Mouse (Mus musculus) cerebellum, adult 2 months (tissue): ENCODE data around the gene Mmd2. TPM values are rescaled to one million over a fixed set of nuclear protein-coding genes. Genes with fewer than 3 reads are reported as not detected.

Source experiments
- DNase-seq, 2 experiments: peaks; one replicate each; pipeline ENCODE4 v3.0.0; 2021
- H3K27ac ChIP-seq: fragments of 200-500 bp; 2 replicates; pipeline ENCODE4 v1.5.1; 2012; ENCODE audit warnings: low read length, control low read depth, inconsistent platforms; ENCODE audit not compliant: insufficient read depth
- H3K27me3 ChIP-seq: fragments of 200-500 bp; 2 replicates; pipeline ENCODE4 v1.6.1; 2012; ENCODE audit warnings: inconsistent platforms, mild to moderate bottlenecking, low read length, moderate library complexity; ENCODE audit not compliant: control insufficient read depth, insufficient read depth
- H3K4me1 ChIP-seq: fragments of 200-500 bp; 2 replicates; pipeline ENCODE4 v1.6.1; 2011; ENCODE audit warnings: low read length; ENCODE audit not compliant: control insufficient read depth, insufficient read depth
- H3K4me3 ChIP-seq: fragments of 200-500 bp; replicated peaks from 2 replicates; pipeline ENCODE3; 2011; ENCODE audit warnings: mild to moderate bottlenecking, low read depth, low read length, control low read depth; ENCODE audit not compliant: insufficient read depth
- CTCF ChIP-seq: fragments of 200-500 bp; IDR thresholded peaks from 2 replicates; pipeline ENCODE4 v1.5.1; 2011; ENCODE audit warnings: low read depth, mild to moderate bottlenecking, control low read depth, low read length, moderate library complexity, borderline replicate concordance; ENCODE audit not compliant: insufficient read depth
- POLR2A ChIP-seq: fragments of 200-500 bp; IDR thresholded peaks from 2 replicates; pipeline ENCODE4 v1.6.1; 2011; ENCODE audit warnings: low read length, control low read depth, borderline replicate concordance; ENCODE audit not compliant: insufficient read depth
- WGBS: fragments of 180-500 bp; shearing (Covaris S2); methylation state at CpG from one replicate; pipeline ENCODE4 v1.1.7; 2018; 5-methylcytosine and 5-hydroxymethylcytosine counted together
- polyA plus RNA-seq: library from polyadenylated mRNA; depleted of rRNA; stranded (reverse); fragments of >200 nt; gene quantifications from 2 replicates; pipeline ENCODE4 v1.2.3, GENCODE M21; 2012

Mmd2 gene
- polyA plus RNA-seq, 1 experiment, result 65.6 TPM

DNA sequence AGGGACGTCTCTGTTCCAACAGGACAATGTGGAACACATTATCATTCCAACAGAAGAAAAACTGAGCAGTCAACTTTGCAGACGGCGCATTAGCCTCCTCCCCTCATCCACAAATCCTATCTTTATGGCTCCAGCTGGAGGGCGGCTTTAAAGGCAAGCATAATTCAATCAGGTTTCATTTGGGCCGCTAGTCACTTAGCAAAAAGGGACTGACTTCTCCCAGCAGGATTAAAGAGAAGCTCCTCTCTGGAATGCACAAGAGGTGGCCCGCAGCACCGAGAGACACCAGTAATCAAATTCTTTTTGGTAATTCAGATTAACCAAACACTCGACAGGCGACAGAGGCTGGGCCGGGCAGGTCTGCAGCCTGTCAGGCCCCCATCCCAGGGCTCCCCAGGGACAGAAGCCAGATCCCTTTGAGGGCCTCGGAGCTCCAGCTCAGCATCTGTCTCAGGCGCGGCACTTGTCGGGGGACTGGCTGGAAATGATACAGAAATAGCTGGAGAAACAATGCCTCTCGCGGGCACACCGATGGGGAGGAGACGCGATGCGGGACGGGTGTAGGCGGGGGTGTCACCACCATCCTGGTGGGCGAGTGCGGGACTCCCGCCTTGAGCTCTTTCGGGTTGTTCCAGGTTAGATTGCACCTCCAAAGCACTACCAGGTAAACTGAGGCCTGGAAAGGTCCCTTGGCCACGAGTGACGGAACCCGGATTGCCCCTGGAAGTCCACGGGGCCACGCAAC is 58.5 kb downstream of the Mmd2 start:
- DNase-seq, result peak in 1 of 2 experiments; percentile 18
- peak overlapping the region; percentile 72 for H3K4me3 ChIP-seq
- TF ChIP-seq CTCF (no peak), POLR2A (no peak)
- no peaks in the 10 kb centered on the region for H3K4me1 ChIP-seq
- H3K27me3 ChIP-seq, result no peaks in the 10 kb centered on the region
- WGBS, result 8% methylated on average over 31 of the region's 31 CpGs
- no peak overlapping the region for H3K27ac ChIP-seq

GRCm38 (mm10) chr5:142549441-142549840 is 59.2 kb downstream of the Mmd2 start:
- no peaks in the 10 kb centered on the region for H3K4me1 ChIP-seq
- H3K27me3 ChIP-seq, result no peaks in the 10 kb centered on the region
- no peak overlapping the region for H3K4me3 ChIP-seq
- TF ChIP-seq CTCF (no peak), POLR2A (no peak)
- WGBS, result 93% methylated on average over 9 of the region's 9 CpGs
- DNase-seq, result no peak
- H3K27ac ChIP-seq, result no peak overlapping the region

DNA sequence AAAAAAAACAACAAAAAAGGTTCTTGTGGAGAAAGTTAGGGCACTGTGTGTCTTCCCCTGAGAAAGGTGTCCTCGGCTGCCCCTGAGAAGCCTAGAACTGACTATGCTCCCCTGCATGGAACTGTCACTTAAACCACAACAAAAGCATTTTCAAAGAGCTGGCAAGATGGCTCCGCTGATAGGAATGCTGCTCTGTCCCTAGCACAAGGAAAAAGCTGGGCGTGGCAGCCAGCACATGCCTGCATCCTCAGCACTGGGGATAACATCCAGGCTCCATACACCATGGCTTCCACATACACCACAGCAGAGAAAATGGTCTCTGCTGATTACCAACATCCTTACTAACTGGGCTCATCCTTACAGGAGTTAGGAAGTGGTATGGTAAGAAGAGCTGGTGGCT is 61.5 kb downstream of the Mmd2 start:
- H3K4me1 ChIP-seq, result no peaks in the 10 kb centered on the region
- WGBS, result 87% methylated on average over 3 of the region's 3 CpGs
- TF ChIP-seq CTCF, result no peak
- TF ChIP-seq POLR2A, result no peak
- no peak for DNase-seq
- no peak overlapping the region for H3K4me3 ChIP-seq
- H3K27ac ChIP-seq, result no peak overlapping the region
- H3K27me3 ChIP-seq, result no peaks in the 10 kb centered on the region

DNA sequence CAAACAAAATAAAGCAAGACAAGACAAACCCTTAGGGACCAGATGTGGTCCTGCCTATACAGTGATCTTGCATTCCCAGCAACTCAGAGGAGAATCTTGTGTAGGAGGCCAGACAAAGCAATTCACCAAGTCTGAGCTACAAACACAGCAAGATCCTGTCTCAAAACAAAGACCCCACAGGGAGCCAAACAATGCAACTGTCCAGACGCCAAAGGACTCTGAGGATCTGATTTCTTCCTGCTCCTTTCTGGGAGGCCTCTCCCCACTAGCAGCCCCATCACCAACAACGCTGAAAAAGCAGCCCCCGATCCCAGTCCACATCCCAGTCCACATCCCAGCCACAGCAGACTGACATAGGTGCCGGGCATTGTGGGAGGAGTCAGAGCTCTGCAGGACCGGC is 62.3 kb downstream of the Mmd2 start:
- no peak for DNase-seq
- Histone ChIP-seq H3K27me3 (no peaks in the 10 kb centered on the region), H3K4me1 (0 out of 2 replicates have a peak, but pooled peaks cover under 1% of the 10 kb centered on the region), H3K4me3 (no peak overlapping the region), H3K27ac (no peak overlapping the region)
- TF ChIP-seq POLR2A (no peak), CTCF (no peak)
- 41% methylated on average over 5 of the region's 5 CpGs for WGBS

DNA sequence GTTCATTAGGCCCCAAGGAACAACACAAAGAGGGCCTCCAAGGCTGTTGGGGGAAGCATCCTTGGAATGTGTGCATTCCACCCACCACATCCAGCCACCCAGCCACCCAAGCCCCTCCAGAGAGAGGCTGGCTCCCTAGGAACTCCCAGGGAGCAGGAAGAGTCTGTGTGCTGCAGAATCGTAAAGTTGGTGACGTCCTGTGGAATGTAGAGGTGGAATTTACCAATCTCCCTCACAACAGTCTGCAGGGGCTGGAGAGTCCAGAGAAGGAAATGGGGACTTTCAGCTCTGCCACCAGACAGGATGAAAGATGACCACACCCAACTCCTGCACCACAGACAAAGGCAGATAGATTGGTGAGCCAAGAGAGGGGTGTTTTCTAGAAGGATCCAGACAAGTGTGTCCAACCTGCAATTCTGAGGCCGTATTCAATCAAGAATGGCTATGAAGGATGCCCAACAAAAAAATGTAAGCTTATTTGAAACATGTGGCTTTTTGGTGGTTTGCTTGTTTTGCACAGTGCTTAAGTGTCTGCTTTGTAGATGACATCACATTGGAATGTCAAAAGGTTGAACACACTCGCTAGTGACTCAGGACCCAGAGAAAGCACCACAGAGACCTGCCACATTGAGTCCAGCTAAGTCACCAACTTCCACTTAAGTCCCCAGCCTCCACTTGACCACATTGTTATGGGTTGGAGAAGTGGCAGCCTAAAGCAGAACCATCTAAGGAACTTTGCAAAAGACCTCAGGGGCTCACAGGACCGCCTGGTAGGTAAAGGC is 63.4 kb downstream of the Mmd2 start:
- H3K4me1 ChIP-seq, result peaks cover 6% of the 10 kb centered on the region; the same call in 1 of the 2 replicates
- TF ChIP-seq CTCF, result no peak
- TF ChIP-seq POLR2A, result no peak
- 92% methylated on average over 5 of the region's 5 CpGs for whole genome bisulfite sequencing
- no peak for DNase-seq
- H3K4me3 ChIP-seq, result no peak overlapping the region
- H3K27ac ChIP-seq, result no peak overlapping the region
- no peaks in the 10 kb centered on the region for H3K27me3 ChIP-seq

GRCm38 (mm10) chr5:142537286-142537685 is 71.3 kb downstream of the Mmd2 start:
- TF ChIP-seq CTCF (no peak), POLR2A (no peak)
- Histone ChIP-seq H3K27me3 (no peaks in the 10 kb centered on the region), H3K4me1 (peaks cover 6% of the 10 kb centered on the region; the same call in 1 of the 2 replicates), H3K4me3 (no peak overlapping the region), H3K27ac (no peak overlapping the region)
- DNase-seq, result no peak
- WGBS, result 81% methylated on average over 3 of the region's 3 CpGs

DNA sequence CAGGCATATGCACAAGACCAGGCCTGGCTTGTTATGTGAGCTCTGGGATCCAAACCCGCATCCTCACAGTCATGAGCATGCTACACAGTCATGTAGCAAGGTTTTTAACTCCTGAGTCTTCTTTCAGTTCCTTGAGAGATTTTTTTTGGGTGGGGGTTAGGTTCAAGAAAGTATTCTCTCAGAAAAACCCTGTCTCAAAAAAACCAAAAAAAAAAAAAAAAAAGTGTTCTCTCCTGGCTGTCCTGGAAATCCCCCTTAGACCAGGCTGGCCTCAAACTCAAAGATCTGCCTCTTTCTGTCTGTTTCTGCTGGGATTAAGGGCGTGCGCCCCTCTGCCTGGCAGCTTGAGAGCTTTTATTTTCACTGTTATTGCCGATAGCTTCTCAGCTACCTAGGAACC is 73.2 kb downstream of the Mmd2 start:
- no peak for DNase-seq
- Histone ChIP-seq H3K27me3 (no peaks in the 10 kb centered on the region), H3K4me3 (no peak overlapping the region), H3K27ac (no peak overlapping the region), H3K4me1 (no peaks in the 10 kb centered on the region)
- TF ChIP-seq CTCF (no peak), POLR2A (no peak)
- WGBS, result 87% methylated on average over 4 of the region's 4 CpGs
